Mouse (Mus musculus) gonadal fat pad, adult 2 months (tissue): ENCODE measurements around the gene Mbl2. TPM values are rescaled to one million over a fixed set of nuclear protein-coding genes. Genes with fewer than 3 reads are reported as not detected.

Source experiments
- polyA plus RNA-seq: library from polyadenylated mRNA; depleted of rRNA; stranded (reverse); fragments of >200 nt; gene quantifications from 2 replicates; pipeline ENCODE4 v1.2.3, GENCODE M21; 2012; rRNA removed

The Mbl2 gene
- polyA plus RNA-seq, 1 experiment = not detected

Other genes starting within 250 kb of the Mbl2 start
- gene Trpd52l3, start 229.2 kb upstream of the Mbl2 start, polyA plus RNA-seq = 0.04 and 0.22 TPM in 2 replicates
- gene Uhrf2, start 202.4 kb upstream of the Mbl2 start, polyA plus RNA-seq = 40.4 and 58.8 TPM in 2 replicates
- 49.3 and 52.7 TPM in 2 replicates for gene Gldc, start 57.5 kb upstream of the Mbl2 start, polyA plus RNA-seq